Mouse (Mus musculus) bone marrow, adult 2 months (tissue): ENCODE data around the gene Gm4924.

Experiments
- CTCF ChIP-seq: fragments of 200-500 bp; IDR thresholded peaks from 2 replicates; pipeline ENCODE4 v1.5.1; 2011; ENCODE audit warnings: low read length, control low read depth; ENCODE audit not compliant: control insufficient read depth, insufficient read depth
- POLR2A ChIP-seq: fragments of 200-500 bp; IDR thresholded peaks from 2 replicates; pipeline ENCODE4 v1.6.1; 2011; ENCODE audit warnings: low read depth, mild to moderate bottlenecking, control low read depth, low read length, borderline replicate concordance; ENCODE audit not compliant: control insufficient read depth

- no peak for TF ChIP-seq CTCF
- no peak for TF ChIP-seq POLR2A
These were observed 55.5 kb downstream of the Gm4924 start for GRCm38 (mm10) chr10:82409511-82409910.
